16 mouse cellular contexts compared by ENCODE assay signal in genomic region chr4:47284874-47285273, GRCm38 (mm10).
DNase-seq lines count a peak whose midpoint lies in the region; ATAC-seq and TF ChIP-seq lines count a peak whose summit lies in the region.
"Had no signal": no experiment of that assay in that cellular context is flagged by ENCODE, and none has a peak within 500 bp of the region (broad histone marks: within the 10 kb centered on the region; RNA-seq: fewer than 3 reads in every experiment).

No protein-coding gene starts in this region.

- TF ChIP-seq CTCF in lung, embryonic 14.5 days (IDR thresholded peaks at IDR 0.05; ENCODE audit: low read depth): no peak
- no peak for TF ChIP-seq CTCF in hindbrain, postnatal 0 days (IDR thresholded peaks at IDR 0.05; ENCODE audit: low read depth)

- no peak overlapping the region for H3K4me3 ChIP-seq in lung, embryonic 14.5 days (ENCODE audit: low read depth, low read length)
- no peak overlapping the region for H3K4me3 ChIP-seq in embryonic facial prominence, embryonic 13.5 days
- H3K4me3 ChIP-seq in limb, embryonic 15.5 days: no peak overlapping the region
- H3K4me3 ChIP-seq in hindbrain, postnatal 0 days (ENCODE audit: low read length): no peak overlapping the region
- H3K4me3 ChIP-seq: layer of hippocampus, adult 2 months; left cerebral cortex, adult 2 months; liver, embryonic 13.5 days; midbrain, embryonic 15.5 days had no signal

- H3K27me3 ChIP-seq in lung, embryonic 14.5 days (ENCODE audit: insufficient read depth, low read length): no peaks in the 10 kb centered on the region
- no peaks in the 10 kb centered on the region for H3K27me3 ChIP-seq in embryonic facial prominence, embryonic 13.5 days
- H3K27me3 ChIP-seq in limb, embryonic 15.5 days: no peaks in the 10 kb centered on the region
- no peaks in the 10 kb centered on the region for H3K27me3 ChIP-seq in hindbrain, postnatal 0 days (ENCODE audit: insufficient read depth, low read length)
- H3K27me3 ChIP-seq: liver, embryonic 13.5 days; midbrain, embryonic 15.5 days had no signal

- peaks cover 7% of the 10 kb centered on the region; the same call in 1 of the 2 replicates for H3K4me1 ChIP-seq in lung, embryonic 14.5 days (ENCODE audit: insufficient read depth)
- H3K4me1 ChIP-seq in embryonic facial prominence, embryonic 13.5 days: peaks cover 15% of the 10 kb centered on the region
- H3K4me1 ChIP-seq in limb, embryonic 15.5 days: peaks cover 11% of the 10 kb centered on the region
- H3K4me1 ChIP-seq in hindbrain, postnatal 0 days (ENCODE audit: insufficient read depth, low read length): no peaks in the 10 kb centered on the region
- H3K4me1 ChIP-seq: midbrain, embryonic 15.5 days had no signal

- DNase-seq in heart, adult 11 months: peak; percentile 92
- DNase-seq in heart, postnatal 36 days: no peak
- DNase-seq in lung, embryonic 14.5 days: peak; percentile 50
- DNase-seq in lung, postnatal 4 days: no peak
- no peak for DNase-seq in cerebellum, postnatal 4 days (ENCODE audit: low spot score in 2 of 2)
- no peak for DNase-seq in hindbrain, postnatal 0 days (ENCODE audit: low spot score)
- DNase-seq: adrenal gland, postnatal 14 days; kidney, adult 8-10 months; liver, embryonic 13.5 days had no signal

- 41% methylated on average over 9 of the region's 9 CpGs for WGBS in lung, embryonic 14.5 days
- 30% methylated on average over 9 of the region's 9 CpGs for WGBS in embryonic facial prominence, embryonic 13.5 days
- WGBS in limb, embryonic 15.5 days: 39% methylated on average over 9 of the region's 9 CpGs
- WGBS in hindbrain, postnatal 0 days: 66% methylated on average over 9 of the region's 9 CpGs

- H3K4me2 ChIP-seq in lung, embryonic 14.5 days: no peak overlapping the region
- no peak overlapping the region for H3K4me2 ChIP-seq in embryonic facial prominence, embryonic 13.5 days
- no peak overlapping the region for H3K4me2 ChIP-seq in limb, embryonic 15.5 days
- no peak overlapping the region for H3K4me2 ChIP-seq in hindbrain, postnatal 0 days (ENCODE audit: low read depth, low read length)
- H3K4me2 ChIP-seq: hindbrain, embryonic 14.5 days; liver, embryonic 13.5 days; midbrain, embryonic 15.5 days had no signal

- no peak overlapping the region for H3K27ac ChIP-seq in lung, embryonic 14.5 days (ENCODE audit: low read depth)
- peak overlapping the region; percentile 44; the same call in 1 of the 2 replicates for H3K27ac ChIP-seq in embryonic facial prominence, embryonic 13.5 days
- H3K27ac ChIP-seq in limb, embryonic 15.5 days: no peak overlapping the region
- no peak overlapping the region for H3K27ac ChIP-seq in hindbrain, postnatal 0 days
- H3K27ac ChIP-seq: hindbrain, embryonic 14.5 days; layer of hippocampus, adult 2 months; left cerebral cortex, adult 2 months; liver, embryonic 13.5 days; midbrain, embryonic 15.5 days had no signal

- ATAC-seq in lung, embryonic 14.5 days (ENCODE audit: insufficient read depth): peak; percentile 26; the same call in 1 of the 2 replicates
- ATAC-seq in embryonic facial prominence, embryonic 13.5 days (ENCODE audit: insufficient number of reproducible peaks, insufficient read depth, low FRiP score, low TSS enrichment, low read depth): no peak
- 0 out of 2 replicates have a peak, but pooled peaks have one; percentile 10 for ATAC-seq in limb, embryonic 15.5 days (ENCODE audit: insufficient number of reproducible peaks, low FRiP score, low TSS enrichment, low read depth)
- ATAC-seq in hindbrain, postnatal 0 days: no peak
- ATAC-seq: forebrain, embryonic 16.5 days; midbrain, embryonic 15.5 days had no signal

- no peaks in the 10 kb centered on the region for H3K36me3 ChIP-seq in lung, embryonic 14.5 days (ENCODE audit: insufficient read depth)
- H3K36me3 ChIP-seq in embryonic facial prominence, embryonic 13.5 days: no peaks in the 10 kb centered on the region
- peaks cover 3% of the 10 kb centered on the region; the same call in 1 of the 2 replicates for H3K36me3 ChIP-seq in limb, embryonic 15.5 days
- H3K36me3 ChIP-seq in hindbrain, postnatal 0 days (ENCODE audit: insufficient read depth, low read length): no peaks in the 10 kb centered on the region
- H3K36me3 ChIP-seq: liver, embryonic 13.5 days; midbrain, embryonic 15.5 days had no signal

- intact Hi-C loops in heart, postnatal 36 days (cut with DNase I): no loop called here

- H3K9me3 ChIP-seq in lung, embryonic 14.5 days (ENCODE audit: low read depth, low read length): no peaks in the 10 kb centered on the region
- H3K9me3 ChIP-seq in embryonic facial prominence, embryonic 13.5 days: no peaks in the 10 kb centered on the region
- no peaks in the 10 kb centered on the region for H3K9me3 ChIP-seq in limb, embryonic 15.5 days
- no peaks in the 10 kb centered on the region for H3K9me3 ChIP-seq in hindbrain, postnatal 0 days (ENCODE audit: low read length)
- H3K9me3 ChIP-seq: liver, embryonic 13.5 days; midbrain, embryonic 15.5 days had no signal

- no peak overlapping the region for H3K9ac ChIP-seq in lung, embryonic 14.5 days
- H3K9ac ChIP-seq in embryonic facial prominence, embryonic 13.5 days: no peak overlapping the region
- H3K9ac ChIP-seq in limb, embryonic 15.5 days: no peak overlapping the region
- H3K9ac ChIP-seq in hindbrain, postnatal 0 days (replicated peaks; ENCODE audit: low read length): no peak overlapping the region
- H3K9ac ChIP-seq: hindbrain, embryonic 14.5 days; liver, embryonic 13.5 days; midbrain, embryonic 15.5 days had no signal

Comparison
In these comparisons a context has a peak if more than half of its experiments do, and no peak if none do; other contexts are left out.
1. DNase-seq: peak in heart, adult 11 months (single experiment) and lung, embryonic 14.5 days (single experiment); none in heart, postnatal 36 days (0 of 2), lung, postnatal 4 days (0 of 2), cerebellum, postnatal 4 days (0 of 2) and hindbrain, postnatal 0 days (single experiment).
2. ATAC-seq: peak in lung, embryonic 14.5 days (single experiment) and limb, embryonic 15.5 days (single experiment); none in embryonic facial prominence, embryonic 13.5 days (single experiment) and hindbrain, postnatal 0 days (single experiment).